Mouse (Mus musculus) heart, postnatal 14 days (tissue): Measurements from ENCODE around the gene Inpp5a. TPM values are rescaled to one million over a fixed set of nuclear protein-coding genes. Genes with fewer than 3 reads are reported as not detected.

Experiments used
- DNase-seq, 2 experiments: peaks; one replicate each; pipeline ENCODE4 v3.0.0; 2021 to 2022
- intact Hi-C: fragments of 180-260 bp; cut with DNase I; formaldehyde crosslinking; loops from one replicate; pipeline ENCODE4 v1.15.1; 2025
- total RNA-seq, 2 experiments: library from RNA; stranded (reverse); gene quantifications; 2 replicates each; pipeline ENCODE4 v1.2.3; 2021

Gene Inpp5a
- total RNA-seq, 2 experiments from 2014 or later = 201 to 215 TPM

DNA sequence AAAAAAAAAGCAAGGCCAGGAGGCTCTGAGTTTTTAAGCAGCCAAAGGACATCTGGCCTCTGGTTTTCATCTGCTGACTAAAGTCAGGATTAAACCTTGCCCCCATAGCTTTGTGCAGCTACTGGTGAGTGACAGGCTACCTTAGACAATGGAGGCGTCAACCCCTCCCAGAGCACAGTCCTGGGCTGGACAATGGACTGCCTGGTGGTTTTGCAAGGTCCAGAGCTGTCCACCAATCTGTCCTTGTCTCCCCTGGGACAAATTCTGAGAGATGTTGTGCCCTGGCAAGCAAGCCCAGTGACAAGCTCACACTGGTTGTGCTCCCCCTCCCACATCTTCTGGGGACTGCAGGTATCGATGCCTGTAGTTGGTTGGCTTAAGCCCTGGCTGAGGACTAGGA, 162.6 kb downstream of the Inpp5a start:
- intact Hi-C loops = no loop called here
- no peak for DNase-seq

DNA sequence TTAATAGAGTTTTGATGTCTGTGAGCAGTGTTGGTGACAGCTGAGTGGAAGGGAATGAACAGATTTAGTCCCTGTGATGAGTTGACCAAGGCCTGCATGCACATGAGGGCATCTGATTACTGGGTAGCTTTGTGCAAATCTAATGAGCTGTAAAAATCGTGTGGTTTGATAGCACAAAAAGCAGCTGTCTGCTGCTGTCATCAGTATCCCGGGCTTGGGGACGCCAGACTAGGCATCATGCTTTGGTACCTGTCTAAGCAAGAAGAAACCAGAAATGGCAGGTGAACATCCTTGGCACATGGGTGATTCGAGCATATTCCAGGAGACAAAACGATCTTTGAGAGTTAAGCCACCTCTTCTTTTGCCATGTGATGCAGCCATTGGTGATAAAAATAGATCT, 167.4 kb downstream of the Inpp5a start:
- intact Hi-C loops = no loop called here
- no peak for DNase-seq

DNA sequence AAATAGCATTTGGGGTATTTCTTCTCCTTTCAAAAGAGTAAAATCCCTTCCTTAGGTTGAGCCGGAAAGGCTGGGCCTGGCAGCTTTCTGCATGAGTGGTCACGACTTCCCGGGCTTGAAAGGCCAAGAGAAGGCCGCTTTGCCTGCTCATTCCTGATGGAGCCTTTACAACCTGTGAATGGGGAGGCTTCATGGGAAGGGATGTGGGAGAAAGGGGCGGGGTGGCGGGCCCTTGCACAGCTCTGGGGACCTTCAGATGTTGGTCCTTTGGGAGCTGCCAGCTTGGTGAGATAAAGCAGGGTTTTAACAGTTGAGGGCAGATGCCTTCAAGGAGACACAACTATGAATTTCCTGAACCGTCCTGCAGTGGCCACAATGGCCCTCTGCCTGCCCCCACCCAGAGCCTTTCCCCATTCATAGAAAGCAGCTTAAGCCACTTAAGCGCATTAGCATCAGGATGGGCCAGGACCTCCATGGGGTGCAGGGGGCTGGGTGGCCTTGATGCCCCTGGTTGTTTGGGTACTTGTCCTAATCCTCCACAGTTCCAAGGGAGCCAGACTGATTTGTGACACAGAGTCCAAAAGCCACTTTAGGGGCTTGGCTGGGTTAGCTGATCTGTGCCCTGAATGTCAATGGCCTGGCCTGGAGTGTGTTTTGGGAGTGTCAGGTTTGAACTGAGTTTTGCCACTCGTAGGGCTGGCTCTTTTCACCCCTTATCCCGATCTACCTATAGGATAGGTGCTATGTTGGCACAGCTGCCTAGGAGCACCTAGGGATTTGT, 168.0 kb downstream of the Inpp5a start:
- intact Hi-C loops = no loop called here
- no peak for DNase-seq

DNA sequence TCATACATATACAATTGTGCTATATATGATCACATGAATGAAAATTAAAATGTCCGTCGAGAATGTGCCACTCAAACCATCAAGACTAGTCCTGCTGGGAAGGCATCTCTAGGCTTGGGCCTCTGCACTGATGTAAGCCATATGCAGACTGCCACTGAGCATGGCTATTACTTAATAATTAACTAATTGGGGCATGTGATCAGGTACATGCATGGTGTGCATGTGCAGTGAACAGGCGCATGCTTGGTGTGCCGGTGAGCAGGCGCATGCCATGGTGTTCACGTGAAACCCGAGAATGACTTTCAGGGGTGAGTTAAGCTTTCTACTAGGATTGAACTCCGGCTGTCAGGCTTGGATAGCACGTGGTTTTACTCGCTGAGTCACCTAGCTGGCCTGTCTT, 170.8 kb downstream of the Inpp5a start:
- intact Hi-C loops = no loop called here
- no peak for DNase-seq

DNA sequence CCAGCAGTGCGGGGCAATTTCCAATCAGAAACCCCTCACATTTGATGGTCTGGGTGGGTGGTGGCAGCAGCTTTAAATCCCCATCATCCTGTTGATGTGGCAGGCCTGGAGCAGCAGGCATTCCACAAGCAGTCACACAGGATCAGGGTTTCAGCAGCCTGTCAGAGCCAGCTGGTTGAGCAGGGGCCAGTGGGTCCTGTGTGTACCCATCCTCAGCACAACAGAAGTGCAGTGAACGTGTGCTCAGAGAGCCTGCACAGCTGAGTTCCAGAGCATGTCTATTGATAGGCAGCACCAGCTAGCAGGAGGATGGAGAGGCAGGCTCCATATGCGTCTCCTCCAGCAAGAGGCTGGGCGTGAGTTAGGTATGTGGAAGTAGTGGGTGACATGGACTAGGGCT, 174.5 kb downstream of the Inpp5a start:
- no peak for DNase-seq
- intact Hi-C loops = no loop called here

DNA sequence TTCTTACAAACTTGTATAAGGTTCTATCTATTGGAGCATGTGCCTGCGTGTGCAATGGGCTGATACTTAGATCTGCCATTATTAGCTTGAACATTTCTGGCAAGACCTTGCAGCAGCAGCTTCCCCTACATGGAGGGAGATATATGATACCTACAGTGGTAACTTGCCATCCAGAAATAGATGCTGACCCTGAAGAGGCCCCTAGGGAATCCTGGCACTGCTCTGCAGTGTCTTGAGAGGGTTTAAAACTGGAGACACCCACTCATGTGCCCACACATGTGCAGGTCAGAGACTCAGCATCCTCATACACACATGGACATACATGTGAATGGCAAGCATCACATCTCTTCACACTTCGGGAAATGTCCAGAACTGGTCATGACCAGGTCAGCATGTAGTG, 175.3 kb downstream of the Inpp5a start:
- intact Hi-C loops = no loop called here
- DNase-seq = no peak

DNA sequence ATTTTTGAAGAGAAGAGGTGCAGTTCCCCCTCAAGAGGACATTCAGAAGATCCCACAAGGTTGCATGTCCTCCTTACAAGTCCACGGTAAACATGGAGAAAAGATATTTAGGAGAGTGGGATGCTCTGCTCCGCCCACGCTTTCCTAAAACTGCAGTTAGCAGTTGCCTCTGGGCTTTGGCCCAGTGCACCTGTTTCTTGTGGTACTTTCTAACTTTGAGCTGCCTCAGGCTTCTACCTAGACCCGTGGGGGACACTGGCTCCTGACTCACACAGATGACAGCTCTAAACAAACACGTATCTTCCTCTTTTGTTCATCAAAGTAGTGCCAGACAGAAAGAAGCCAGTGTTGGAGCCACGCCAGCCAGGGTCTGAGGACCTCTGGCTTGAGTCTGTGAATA, 177.1 kb downstream of the Inpp5a start:
- DNase-seq = no peak
- intact Hi-C loops = no loop called here

DNA sequence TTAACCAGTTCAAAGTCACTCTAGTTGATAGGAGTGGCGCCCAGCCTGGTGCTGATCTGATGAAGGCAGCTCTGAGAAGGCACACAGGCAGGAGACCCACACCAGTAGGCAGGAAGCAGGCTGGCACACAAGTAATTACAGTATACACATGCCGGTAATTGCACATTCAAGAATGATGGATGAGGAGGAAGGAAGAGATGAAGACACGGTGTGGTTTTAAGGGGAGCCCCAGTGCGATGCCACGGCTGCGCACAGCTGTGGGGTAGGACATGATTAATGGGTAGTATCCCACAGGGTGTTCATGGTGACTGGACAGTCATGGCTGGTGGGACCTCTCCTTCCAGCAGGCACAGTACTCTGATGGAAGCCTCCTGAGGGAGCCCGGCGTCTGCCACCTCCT, 177.6 kb downstream of the Inpp5a start:
- no peak for DNase-seq
- intact Hi-C loops = no loop called here

DNA sequence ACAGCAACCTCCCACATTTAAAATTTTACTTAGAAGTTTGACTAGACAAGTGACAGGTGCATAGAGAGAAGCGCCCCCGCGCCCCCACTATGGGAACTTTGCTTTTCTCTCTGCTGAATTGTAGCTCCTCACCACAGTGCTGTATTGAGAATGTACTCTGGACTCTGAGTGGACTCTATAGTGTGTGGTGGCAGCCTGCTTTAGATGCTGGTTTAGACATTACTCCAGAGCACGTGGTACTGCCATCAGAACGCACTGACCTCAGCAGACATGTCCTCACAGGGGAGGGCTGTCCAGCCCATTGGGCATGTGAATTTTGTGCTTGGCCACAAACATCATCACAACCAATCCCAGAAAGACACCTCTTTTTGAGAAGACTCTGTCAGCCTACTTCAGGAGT, 181.9 kb downstream of the Inpp5a start:
- intact Hi-C loops = no loop called here

DNA sequence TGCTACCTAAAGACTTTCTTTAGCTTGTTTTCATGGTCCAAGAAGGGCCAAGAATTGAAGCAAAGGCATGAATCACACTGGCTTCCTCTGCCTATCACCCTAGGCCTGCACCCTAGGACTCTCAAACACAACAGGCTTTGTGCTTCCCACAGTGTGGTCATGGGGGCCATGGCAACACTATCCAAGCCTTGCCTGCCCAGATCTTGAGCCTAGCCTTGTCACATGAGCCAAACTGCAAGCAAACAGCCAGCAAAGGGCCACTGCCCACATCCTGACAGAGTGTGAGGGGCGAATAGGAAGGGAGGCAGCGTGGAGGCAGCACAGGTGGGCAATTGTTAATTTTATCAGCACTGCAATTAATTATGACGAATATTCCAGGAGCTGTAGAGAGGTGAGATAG, 183.8 kb downstream of the Inpp5a start:
- DNase-seq = no peak
- intact Hi-C loops = no loop called here

More for the DNA sequence above, 181.9 kb downstream of the Inpp5a start:
- DNase-seq = no peak

DNA sequence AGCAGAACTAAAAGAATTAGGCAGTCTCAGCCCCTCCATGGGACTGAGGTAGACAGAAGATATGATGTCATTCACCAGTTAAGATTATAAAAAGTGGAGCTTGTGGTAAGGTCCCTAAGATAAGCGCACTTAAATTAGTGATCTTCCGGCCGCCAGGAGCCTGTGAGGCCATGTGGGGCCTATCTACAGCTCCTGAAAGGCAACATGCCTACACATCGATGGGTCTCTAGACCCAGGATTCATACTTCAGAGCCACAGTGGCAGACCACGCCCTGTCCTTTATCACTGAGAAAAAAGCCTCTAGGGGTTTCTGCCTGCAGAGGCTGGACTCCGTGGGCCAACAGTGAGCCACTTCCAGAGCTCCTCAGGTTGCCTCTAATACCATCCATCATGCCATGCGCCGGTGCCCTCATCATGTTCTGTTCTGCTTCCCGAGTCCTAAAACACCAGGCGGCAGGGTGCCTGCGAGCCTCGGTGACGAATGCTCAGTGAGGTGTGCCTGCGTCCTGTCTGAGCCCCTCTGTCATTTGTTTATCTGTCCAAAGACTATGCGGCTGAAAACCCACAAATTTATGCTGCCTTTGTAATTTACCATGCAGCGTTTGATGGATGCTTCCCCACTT, 187.3 kb downstream of the Inpp5a start:
- intact Hi-C loops = no loop called here
- no peak for DNase-seq

DNA sequence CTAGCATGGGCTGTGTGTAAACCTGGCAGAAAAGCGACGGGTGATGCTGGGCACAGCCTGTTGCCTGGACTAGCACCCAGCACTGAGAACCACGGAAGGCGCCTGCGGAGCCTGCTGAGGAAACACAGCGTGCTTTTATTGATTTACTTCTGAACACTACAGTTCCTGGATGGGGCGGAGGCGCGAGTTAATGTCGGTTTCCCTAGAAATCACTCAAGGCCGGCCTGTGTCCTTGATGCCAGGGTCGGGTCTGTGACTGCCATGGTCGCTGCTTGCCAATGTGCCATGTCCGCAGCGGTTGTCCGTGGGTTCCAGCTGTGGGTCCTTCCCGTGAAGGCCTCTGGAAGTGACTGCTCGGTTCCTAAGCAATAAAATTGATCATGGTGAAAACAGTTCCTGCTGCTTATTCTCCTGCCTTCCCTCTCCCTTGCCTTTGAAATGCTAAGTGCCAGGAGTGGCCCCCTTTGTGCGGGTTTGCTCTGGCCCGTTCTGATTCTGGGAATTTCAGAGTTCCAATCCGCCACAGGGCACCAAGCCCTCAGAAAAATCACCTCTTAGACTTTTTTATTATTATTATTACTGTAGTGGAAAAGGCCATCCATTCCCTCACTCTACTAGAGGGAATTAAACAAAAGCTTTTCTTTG, 190.5 kb downstream of the Inpp5a start:
- intact Hi-C loops = no loop called here

DNA sequence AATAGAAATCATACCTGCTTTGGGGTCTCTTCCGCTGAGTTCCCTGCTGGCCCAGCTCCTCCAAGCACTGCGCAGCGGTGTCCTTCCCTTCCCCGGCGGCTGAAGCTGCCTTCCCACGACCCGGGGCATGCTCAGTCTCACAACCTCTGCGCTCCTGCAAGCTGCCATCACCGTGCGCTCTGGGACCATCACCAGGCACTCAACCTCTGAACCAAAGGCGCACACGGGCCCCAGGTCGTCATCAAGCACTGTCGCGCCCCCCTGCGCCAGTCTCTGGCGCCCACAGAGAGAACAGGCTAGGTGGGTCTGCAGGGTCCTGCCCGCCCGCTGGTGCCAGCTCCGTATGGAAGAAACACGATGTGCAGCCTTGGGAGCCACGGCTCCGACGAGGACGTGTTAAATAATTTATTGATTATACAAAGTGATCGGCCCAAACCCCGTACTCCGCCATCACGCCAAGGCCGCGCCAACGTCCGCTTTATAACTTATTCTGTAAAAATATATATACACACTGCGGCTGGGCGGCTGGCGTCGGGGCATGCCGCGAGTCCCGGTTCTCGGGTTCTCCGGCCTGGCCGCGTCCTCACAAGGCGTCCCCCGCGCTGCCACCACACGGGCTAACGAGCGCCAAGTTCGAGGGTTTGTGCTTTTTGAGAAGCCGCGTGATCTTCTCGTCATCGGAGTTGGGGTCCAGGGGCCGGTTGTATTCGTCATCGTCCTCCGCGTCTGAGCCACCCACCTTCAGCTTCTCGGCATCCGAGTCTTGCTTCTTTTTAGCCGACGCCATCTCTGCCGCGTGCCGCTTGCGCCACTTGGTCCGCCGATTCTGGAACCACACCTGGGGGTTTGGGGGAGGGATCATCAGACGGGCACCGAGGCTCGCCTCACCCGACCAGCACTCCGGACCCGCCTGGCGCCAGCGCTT, 192.2 kb downstream of the Inpp5a start:
- peak in 1 of 2 experiments; percentile 12 for DNase-seq
- intact Hi-C loops = no loop called here

More for the DNA sequence above, 190.5 kb downstream of the Inpp5a start:
- DNase-seq = no peak

DNA sequence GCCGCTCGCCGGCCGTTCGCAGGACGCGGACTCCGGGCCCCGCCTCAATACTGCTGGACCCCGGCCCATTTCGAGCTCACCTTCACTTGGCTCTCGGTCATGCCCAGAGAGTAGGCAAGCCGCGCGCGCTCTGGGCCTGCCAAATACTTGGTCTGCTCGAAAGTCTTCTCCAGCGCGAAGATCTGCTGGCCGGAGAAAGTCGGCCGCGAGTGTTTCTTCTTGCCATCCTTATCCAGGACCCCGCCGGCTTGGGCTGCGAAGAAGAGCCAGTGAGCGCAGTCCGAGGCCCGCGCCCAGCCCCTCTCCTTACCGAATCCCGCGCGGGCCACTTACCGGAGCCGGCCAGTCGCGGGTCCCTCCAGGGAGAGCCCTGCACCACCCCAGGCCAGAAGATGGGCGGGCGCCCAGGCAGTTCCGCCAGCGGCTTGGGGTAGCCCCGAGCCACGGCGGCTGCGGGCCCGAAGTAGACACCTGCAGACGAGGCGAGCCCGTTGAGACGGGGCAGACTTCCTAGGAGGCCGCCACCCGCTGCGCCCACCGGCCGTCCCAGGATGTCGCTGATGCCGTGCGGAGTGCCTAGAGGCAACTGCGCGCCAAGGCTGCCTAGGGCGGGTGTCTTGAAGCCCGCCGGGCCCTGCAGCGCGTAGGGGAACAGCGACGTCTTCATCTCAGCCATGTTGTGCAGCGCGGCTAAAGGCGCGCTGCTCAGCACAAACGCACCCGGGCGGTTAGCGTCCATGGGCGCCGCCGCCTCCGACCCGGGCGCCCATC, 193.1 kb downstream of the Inpp5a start:
- peak; percentile 26 to 30 for DNase-seq
- intact Hi-C loops = loop anchor here (2.0 kb wide), 1 partner anchor 97 kb away; no protein-coding TSS in a partner anchor

DNA sequence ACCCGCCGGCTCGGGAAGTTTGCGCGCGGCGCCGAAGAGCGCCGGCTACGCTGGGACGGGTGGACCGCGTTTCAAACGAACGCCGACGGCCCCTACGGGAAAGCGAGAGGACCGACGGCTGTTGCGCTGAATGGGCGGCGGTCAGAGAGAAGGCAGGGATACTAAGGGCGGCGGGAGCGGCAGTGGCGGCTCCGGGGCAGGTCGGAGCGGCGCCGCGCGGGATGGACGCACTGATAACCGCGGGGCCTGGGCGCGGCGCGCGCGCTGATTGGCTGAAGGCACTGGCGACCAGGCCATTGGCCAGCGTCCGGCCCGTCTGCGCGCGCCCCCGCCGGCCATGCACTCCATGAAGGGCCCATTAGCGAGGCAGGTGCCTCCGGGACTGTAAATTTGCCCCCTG, 193.7 kb downstream of the Inpp5a start, which contains the start of gene Nkx6-2:
Gene Nkx6-2, minus strand, starts transcription at position 203 of the 400 bp plus-strand sequence.
- DNase-seq = peak; percentile 53 to 70
- intact Hi-C loops = loop anchor here (2.0 kb wide), 1 partner anchor 98 kb away; no protein-coding TSS in a partner anchor

DNA sequence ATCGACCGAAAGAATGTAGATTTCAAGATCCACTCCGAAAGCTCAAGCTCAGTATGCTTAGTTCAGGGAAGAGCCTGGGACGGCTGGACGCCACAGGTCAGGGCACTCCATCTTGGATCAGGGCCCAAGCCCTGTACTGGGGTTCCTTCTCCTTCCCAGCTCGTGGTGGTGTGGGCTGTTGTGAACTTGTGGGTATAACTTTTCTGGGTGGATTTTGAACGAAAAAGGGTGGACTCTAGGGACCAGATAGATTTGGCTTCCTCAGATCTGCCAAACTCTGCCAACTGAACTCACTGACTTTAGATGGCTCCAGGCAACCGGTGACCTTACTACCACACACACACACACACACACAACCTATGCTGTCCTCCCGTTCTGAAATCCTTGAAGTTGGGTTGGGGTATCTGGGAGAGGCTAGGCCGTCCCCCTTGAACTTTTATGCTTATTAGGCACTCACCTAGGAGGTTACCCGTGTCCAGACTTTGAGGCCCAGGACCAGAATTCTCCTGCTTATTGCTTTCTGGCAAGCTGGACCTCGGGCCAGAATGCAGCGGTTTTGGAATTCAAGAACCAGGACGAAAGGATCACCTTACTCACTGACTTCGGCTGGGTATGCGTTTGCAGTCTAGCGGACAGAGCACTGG, 194.3 kb downstream of the Inpp5a start:
- no peak for DNase-seq
- intact Hi-C loops = loop anchor here (2.0 kb wide), 1 partner anchor 98 kb away; no protein-coding TSS in a partner anchor

DNA sequence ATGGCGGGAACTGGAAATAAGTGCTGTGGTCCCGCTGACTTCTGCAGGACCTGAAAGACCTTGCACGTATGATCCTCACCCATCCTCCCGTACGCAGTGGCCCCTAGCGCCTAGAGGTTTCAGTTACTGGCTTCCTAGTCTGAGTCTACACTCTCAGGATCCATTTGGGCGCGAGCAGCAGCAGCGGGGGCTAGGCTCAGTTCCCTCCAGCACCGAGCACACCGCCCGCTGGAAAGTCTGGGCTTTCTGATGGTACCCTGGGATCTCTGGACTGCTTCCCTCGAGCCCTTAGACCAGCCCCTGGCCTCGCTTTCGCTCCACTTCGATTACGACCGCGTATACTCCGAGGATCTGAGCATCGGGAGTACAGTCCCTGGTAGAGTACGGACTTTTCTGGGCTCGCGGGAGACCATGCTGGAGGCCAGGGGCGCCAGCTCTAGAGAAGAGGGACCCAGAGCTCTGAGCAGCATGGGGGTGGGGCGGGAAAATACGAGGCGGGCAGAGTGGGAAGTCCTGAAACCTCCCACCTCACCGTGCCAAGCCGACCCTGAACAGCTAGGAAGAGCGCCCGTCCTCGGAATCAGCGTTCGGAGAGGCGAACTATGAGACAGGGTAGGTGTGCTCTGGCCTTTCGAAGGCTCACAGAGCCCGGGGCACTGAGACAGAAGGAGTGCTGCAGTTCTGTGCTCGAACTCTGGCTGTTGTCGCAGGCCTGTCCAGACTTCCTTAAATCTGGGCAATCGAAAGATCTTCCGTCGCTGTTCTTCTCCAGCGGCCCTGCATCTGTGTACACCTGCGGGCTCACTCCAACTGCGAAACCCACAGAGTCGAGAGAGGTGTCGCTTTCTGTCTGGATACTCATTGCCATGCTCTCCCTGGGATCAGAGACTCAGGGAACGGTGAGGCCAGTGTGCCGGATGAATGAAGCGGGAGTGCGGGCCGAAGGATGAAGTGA, 195.6 kb downstream of the Inpp5a start:
- peak; percentile 6 to 11 for DNase-seq
- intact Hi-C loops = loop anchor here (5.0 kb wide), 1 partner anchor 282 kb away; no protein-coding TSS in a partner anchor
